Mouse (Mus musculus) left cerebral cortex, adult 18-20 months (tissue): ENCODE results near the gene Dcbld2. TPM values are rescaled to one million over a fixed set of nuclear protein-coding genes. Genes with fewer than 3 reads are reported as not detected.

ENCODE experiments used
- DNase-seq, 2 experiments: peaks; one replicate each; pipeline ENCODE4 v3.0.0; 2021 to 2022; ENCODE audit warnings: low spot score in 2 of 2, mixed read lengths in 1 of 2
- total RNA-seq, 2 experiments: library from RNA; stranded (reverse); gene quantifications; 2 replicates each; pipeline ENCODE4 v1.2.3; 2021

Gene Dcbld2
- total RNA-seq, 2 experiments from 2014 or later, result 21.5 to 27.5 TPM

DNA sequence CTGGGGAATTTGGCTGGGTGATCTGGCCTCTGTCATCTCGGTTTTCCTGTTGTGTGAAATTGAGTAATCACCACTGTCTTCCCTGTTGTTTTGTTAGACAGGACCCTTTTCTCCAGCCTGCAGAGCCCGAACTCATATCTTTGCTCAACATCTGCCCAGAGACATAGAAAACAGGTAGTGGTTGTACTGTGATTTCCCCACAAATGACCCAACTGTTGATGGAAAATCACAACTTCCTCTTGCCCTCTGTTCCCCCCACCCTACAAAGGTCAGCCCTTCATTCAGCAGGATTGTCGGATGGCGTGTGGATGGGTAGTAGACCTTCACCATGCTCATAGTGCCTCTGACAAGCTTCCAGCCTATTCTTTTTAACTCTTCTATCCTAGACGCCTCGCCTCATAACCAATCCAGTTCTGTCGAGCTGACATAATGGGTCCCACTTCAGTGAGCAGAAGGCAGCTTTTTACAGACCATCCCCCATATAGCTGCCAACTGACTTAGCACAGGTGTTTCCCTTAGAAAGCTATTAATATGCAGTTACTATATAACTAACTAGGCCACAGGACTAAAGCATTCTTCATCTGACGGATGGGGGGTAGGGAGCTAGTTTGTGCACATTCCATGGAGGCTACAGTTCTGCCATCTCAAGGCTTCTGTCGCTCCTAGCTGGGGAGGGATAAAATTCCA, 73.1 kb downstream of the Dcbld2 start:
- no peak for DNase-seq

DNA sequence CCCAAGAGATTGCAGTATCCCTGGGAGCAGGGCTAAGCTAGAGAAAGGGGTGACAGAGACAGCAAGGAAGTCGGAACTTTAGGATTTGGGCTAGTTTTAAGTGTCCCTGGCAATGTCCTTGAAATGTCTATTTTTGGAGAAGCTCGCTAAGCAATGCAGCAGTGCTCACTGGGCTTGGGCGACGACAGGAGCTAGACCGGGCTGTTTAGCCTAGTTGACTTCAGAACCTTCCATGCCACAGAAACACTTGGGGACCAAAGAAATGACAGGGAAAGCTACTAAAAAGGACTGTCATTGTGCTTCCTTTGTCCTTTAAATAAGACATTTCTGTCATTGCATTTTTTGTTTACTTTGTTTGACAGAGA, 73.6 kb downstream of the Dcbld2 start:
- DNase-seq, result no peak

DNA sequence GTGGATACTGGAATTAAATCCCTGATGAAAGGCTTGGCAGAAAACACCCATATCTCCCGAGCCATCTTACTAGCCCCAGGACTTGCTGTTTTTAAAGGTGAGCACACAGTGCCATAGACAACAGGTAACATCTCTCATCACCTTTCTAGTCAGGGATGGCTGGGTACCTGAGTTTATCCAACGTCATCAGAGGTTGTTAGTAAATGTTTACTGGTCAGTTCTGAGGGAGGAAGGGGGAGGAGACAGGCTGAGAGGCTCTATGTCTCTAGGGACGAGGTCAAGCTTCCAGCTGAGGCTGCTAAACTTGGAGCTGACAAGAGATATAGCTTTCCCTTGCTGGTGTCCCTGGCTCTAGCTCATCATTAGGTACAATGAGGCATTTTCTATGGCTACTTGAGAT, 74.1 kb downstream of the Dcbld2 start:
- no peak for DNase-seq

DNA sequence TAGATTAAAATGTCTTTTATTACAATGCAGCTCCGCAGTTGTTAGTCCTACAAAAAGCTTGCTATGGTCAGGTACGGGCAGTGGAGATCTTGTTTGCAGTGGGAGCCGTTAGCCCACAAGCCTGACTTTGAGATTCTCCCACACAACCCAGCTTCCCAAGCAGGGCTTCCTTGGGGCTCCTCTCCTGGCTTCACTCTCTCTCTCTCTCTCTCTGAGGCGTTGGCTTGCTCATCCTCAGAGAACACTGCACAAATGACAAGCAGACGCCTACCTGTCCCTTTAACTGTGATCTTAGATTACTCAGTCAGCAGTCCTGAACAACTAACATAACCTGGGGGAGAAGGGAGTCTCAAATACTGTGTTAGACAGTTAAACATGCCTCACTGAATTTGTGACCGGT, 79.6 kb downstream of the Dcbld2 start:
- DNase-seq, result no peak

DNA sequence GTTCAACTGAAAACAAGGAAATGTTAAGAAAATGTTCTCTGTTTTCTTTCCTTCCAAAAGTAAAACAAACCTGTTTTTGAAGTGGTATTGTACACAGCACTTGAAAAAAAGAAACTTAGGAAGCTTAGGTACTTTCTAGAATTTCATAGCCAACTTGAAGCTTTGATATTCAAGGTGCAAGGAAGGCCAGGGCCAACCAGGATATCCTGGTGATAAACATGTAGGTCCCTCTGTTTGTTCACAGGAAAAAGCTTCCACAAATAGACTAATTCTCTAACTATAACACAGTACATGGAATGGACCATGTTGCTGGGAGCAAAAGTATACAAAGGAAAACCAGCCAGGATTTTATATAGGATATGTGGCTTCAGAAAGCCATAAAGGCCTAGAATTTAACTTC, 88.5 kb downstream of the Dcbld2 start:
- DNase-seq, result no peak

DNA sequence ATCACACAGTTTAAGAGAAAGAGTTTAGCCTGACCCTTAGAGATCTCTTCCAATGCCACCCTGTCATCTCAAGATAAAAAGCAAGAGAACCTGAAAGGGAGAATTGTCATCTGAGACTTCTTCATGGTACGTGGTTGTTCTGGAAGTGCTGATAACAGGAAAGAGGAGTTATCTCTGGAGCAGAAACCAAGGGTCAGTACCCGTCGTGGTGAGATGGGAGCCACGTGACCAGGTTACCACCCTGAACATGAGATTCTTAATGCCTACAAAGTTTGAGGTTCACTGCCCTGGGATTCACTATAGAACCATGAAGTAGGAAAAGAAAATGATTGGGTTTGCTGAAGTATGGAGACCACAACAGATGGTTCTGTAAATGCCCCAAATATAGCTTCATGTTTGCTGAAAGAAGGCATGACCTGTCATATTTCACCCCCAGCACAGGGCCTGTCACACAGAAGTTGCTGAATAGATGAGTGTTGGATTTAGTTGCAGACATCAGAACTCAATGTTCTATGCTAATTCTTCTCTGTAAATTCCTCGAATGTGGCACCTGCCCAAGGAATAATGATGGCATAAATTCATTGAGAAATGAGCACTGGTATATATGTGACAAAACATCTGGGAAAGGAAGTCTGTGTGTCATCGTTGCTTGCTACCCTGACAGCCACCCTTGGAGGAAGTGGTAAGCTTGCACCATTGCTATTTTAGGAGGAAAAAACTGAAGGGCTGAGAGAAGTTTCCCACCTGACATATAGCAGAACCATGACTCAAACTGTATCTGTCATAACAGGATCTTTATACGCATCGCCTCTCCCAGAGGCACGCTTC, 89.9 kb downstream of the Dcbld2 start:
- no peak for DNase-seq

DNA sequence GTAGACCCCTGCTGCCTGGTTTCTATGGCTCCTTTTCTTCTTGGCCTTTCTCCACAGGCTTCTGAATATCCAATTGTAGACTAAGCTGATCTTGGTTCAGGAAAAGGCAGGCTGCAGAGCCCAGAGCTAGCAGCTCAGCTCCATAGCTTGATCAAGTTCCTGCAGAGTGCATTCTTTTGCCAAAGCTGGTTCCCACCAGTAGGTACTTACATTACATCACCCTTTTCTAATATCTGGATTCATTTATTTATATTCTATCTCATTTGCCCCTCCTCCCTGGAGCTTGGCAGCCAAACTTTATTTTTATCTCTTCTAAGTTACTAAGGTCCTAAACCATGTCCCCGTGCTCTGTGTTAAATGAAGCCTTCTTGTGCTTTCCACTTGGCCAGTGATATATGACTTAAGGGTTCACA, 90.9 kb downstream of the Dcbld2 start:
- no peak for DNase-seq

DNA sequence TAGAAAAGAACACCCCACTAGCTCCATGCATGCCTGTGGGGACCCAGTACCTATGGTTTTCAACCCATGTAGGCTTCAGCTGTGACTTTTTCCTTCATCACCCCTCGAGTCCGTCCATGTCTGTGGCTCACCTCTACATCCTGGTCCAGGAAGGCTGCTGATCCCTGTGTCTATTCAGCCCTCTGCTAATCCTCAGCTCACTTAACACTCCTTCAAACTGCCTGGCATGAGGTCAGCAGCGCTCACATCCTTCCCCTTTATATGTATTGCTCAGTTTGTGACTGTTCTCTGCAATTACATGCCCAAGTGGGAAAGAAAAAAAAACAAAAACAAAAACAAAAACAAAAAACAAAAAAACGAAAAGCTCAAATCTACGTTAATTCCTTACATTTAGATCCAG, 91.4 kb downstream of the Dcbld2 start:
- DNase-seq, result no peak

DNA sequence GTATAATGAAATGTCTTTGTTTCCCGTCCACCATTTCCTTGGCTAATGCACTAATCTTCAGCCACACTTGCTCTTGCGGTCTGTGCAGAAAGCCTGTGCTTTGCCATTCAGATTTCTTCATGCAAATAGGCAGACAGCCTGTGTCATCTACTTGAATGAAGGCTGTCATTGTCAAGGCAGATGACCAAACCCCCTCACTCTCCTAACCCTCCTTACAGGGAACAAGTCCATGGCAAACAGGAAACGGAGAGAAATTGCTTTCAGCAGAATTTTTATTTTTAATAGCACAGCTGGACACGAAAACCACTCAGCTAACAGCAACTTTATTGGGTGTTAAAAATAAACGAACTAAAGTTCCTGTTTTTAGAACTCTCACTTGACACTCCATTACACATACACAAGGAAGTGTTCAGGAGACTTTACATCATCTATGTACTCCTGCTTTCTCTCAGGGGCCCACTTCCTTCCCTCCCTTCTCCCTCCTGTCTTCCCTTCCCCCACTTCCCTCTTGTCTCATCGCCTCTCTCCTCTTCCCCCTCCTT, 93.6 kb downstream of the Dcbld2 start:
- no peak for DNase-seq

DNA sequence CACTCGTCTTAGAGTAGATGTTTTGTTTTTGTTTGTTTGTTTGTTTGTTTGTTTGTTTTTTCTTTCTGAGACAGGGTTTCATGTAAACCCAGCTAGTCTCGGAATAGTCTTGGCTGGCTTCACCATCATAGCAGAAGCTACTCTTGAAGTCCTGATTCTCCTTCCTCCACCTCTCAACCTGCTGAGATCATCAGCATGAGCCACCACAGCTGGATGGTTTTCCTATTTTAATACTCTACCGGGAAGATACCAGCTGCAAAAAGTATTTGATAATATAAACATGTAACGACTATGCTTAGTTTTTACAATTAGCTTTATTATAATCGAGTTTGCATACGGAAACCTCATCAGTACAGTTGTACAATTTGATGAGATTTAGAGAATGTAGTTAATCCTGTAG, 94.3 kb downstream of the Dcbld2 start:
- DNase-seq, result no peak

DNA sequence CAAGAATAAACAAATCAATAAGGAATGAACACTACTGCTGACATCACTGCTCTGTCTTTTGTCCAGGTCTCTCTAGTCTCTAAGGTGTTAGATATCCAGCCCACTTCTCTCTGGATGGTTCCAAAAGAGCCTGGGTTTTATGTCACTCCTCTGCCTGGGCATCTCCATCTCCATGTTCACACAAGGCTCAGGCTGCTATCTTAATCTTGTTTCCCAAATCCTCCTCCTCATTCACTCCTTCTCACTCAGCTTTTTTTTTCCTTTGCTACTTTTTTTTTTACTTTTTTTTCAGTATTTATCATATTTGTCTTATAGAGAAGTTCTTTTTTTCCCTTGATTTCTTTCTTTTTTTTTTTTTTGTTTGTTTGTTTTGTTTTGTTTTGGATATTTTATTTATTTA, 96.7 kb downstream of the Dcbld2 start:
- no peak for DNase-seq

DNA sequence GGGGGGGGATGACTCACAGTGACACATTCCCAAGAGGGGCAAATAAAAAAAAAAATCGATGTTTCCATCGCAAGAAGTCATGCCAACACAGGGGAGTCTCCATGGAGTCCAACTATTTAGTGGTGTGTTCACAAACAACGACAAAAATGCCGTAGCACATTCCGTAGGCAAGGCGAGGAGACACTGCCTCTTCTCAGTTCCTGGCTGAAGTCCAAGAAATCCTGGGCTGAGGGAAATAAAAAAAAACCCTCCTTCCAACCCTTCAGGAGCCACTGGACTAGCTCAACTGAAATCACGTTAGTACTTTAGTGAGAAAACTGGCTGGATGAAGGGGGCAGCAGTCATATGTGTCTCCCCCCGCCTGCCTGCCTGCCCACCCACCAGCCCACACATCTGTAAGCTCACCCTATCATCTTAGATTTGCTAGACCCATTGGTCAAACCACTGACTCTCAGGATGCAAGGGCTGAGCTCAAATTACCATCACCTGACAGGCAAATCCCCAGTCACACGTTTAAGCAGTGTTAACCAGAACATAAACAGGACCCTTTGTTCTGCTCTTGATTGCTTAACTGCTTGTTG, 104.0 kb downstream of the Dcbld2 start:
- DNase-seq, result no peak

DNA sequence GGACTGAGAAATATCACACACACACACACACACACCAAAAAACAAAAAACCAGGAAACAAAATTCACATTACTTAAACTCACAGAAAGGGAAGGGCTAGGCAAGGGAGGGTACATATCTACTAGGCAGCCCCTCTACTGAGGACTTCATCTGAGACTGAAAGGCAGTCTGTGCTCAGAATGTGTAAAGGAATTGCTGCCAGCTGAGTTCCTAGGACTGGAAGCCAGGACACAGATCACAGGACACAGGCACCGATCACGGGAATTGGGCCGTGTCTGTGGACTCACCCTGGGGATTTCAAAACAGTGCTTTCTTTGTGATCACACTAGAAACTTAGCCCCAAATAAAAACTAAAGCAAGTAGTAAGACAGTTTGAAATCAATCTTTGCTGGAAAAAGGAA, 104.6 kb downstream of the Dcbld2 start:
- no peak for DNase-seq

DNA sequence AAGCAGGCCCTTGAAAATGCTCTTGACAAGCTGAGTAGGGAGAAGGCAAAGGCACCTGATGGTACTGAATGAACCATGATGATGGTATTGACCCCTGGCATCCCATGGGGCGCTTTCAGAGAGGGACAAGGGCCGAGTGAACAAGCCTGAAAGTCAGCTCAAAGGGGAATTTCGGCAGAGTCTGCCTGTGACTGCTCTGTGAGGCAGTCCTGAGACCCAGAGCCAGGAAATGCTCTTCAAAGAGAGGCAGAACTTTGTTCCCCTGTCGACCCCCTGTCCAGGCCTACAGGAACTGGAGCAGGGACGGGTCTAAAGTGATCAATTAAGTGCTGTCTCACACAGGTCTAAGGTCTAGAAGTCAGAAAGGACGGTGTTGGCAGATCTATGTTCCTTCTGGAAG, 105.5 kb downstream of the Dcbld2 start:
- no peak for DNase-seq

DNA sequence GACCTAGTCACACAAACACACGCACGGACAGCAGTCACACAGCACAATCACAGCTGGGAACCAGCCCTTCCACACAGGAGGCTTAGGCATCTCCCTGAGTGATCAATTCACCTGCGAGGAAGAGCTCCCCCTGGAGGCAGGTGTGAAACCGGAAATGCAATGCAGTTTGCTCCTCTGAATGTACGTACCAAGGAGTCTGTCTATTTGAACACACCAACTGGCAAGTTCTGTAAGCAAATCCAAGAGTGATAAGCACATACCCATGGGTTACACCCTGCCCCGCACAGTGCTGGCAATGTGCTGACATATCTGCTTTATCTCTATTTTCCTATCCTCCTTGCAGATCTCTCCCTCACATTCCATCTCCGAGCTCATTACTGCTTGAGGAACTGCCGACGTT, 106.3 kb downstream of the Dcbld2 start:
- DNase-seq, result no peak

DNA sequence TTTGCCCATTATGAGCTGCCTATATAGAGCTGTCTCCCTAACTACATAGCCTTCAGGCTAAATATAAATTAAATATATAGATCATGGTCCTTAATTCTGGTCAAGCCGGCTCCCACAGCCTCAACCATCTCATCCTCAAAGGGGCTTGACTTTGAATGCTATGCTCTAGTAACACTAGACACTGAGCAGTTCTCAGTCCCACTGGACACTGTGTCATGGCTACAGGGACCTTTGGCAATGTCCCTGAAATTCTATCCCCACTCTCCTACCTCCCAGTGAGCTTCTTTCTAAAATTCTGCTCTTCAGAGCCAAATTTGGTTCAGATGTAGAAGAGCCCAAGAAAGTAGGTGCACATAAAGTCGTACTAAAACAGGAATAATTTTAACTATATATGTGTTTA, 107.9 kb downstream of the Dcbld2 start:
- DNase-seq, result no peak

DNA sequence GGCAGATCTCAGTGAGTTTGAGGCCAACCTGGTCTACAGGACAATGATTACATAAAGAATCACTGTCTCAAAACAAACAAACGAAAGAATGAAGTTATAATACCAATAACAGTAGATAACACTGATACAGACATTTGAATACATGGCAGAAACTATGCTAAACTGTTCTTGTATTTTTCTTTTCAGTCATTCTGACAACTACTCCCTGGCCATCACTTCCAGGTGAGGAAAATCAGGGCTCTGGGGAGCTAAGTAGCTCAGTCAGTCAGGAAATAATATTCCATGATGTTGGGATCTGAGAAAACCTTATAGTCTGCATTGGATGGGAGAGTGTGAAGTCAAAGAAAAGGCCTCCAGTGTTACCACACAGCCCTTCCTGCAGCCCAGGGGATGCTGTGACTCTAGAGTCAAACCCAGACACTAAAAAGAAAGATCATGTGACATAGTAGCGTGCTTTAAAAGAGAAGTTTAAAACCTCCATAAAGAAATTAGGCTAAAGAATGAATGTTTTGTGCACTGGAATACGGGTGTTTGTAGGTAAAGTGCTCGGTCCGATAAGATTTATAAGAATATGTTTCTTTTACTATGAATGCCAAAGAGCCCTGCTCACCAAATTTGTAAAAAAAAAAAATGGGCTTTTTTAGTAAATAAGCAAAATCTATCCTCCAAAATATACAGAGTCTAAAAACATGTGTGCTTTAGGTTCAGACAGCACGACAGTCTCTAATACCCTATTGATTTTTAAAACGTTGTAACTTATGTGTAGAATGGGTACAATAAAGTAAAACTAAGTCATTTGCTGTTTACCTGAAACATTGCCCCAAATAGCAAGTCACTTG, 108.9 kb downstream of the Dcbld2 start:
- DNase-seq, result no peak
